Mouse (Mus musculus): ENCODE data around the gene Paxx.
A peak's percentile ranks its signal among the peaks of the same experiment; 100 is the strongest.
"Not testable (repeated sequence)": the region's sequence is repeated elsewhere in the genome, so short reads cannot be mapped to it uniquely, and the experiment has no call there.

Gene Paxx

DNA sequence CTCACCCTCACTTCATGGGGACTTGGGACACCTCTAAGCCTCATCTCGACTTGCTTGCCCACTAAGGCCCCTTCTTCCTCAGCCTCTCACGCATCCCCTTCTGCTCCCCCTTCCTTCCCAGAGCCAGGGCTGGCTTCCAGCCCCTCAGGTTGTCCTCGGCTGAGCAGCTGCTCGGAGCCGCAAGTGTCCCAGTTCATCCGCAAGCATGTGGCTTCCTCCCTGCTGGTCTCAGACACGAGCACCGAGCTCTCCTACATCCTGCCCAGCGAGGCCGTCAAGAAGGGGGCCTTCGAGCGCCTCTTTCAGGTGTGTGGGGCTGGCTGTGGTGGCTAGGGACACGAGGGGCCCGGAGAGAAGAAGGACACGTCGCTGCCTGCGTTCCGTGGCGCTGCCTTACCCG, 19.8 kb downstream of the Paxx start:
- DNase-seq, result no peak

DNA sequence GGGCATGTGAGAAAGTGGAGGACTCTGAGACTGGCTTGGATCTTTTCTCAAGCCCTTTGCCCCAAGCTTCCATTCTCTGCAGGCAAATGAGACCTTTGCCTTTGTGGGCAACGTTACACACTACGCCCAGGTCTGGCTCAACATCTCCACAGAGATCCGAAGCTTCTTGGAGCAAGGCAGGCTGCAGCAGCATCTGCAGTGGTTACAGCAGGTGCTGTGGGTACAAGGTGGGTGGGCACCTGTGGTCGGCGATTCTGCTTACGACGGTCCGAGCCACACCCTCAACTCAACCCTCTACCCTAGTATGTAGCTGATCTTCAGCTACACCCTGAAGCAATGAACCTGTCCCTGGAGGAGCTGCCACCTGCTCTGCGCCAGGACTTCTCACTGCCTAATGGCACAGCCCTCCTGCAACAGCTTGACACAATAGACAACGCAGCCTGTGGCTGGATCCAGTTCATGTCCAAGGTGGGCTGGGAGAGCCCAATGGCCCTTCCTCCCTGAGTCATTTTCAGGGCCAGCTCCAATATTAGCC, 24.5 kb downstream of the Paxx start:
- DNase-seq, result no peak

DNA sequence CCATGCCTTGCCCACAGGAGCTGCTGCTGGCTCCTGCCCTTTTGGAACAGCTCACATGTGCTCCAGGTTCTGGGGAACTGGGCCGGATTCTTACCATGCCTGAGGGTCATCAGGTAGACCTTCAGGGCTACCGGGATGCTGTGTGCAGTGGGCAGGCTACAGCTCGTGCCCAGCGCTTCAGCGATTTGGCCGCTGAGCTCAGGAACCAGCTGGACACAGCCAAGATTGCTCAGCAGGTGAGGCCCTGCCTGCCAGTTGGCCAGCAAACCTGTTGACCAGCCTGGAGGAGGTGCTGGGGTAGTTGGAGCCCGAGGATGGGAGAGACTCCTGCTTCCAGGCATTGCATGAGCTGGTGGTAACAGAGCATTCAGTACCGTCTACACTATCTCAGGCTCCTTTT, 26.6 kb downstream of the Paxx start:
- no peak for DNase-seq

DNA sequence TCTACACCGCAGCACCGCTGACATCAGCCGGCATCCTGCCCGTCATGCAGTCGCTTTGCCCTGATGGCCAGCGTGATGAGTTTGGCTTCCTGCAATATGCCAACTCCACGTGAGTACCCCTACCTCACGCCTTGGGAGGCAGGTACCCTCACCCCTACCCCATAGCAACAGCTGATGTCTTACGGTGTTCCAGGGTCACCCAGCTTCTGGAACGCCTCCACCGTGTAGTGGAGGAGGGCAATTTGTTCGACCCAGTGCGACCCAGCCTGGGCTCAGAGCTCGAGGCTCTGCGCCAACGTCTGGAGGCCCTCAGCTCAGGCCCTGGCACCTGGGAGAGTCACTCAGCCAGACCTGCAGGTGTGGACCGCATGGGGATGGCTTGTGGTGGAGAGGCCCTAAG, 27.8 kb downstream of the Paxx start:
- no peak for DNase-seq

DNA sequence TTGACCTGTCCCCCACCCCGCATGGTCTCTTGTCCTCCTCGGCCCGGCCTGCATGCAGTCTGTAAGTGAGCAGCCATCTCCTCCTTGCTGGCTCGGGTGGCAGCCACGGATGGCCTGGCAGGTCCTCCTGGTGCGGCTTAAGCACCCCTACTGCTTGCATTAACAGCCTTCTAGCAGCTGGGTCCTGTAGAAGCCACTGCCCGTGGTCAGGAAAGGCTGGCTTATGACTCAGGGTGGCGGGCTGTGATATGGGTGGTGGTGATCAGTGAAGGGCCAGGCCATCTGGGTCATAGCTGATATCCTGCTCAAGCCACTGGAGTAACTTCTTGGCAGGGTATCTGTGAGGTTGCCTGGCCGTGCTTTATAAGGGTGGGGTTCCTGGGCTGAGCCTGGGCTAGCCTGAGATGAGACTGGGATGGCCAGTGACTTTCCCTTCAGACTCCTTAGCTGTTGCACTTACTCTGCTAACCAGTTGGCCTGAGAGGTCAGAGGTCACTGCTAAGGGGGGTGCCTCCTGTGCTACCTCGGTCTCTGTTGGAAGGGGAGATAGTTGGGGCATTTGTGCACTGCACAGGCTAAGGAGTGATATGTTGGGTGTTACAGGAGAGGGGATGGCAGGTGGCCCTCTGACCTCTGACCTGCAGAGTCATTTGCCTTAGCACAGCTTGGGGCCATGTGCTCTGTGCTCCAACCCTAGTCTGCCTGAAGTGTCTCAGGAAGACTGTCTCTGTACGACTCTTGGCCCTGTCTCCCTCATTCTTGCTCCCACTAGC, 28.4 kb downstream of the Paxx start:
- no peak for DNase-seq

DNA sequence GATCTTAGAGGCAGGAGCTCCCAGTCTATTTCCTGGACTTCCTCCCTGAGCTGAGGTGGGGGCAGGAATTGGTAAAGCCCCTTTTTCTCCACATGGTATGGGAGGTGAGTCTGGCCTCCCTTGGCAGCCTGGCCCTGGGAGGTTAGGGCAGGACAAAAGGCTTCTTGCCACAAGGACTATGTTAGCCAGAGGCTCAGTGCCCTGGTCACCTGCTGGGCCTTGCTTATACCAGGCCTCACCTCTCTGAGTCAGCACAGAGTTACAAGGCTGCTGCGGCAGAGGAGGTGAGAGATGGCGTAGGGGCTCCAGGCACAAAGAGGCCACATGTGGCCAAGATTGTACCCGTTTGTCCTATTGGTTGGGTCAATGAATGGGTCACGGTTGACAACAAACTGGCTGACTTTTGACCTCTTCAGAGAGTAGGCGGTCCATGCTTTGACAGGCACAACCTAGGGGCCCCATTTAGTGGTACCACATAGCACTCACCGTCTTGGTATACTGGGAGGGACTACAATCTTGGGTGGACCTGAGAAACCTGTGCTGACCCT, 29.5 kb downstream of the Paxx start:
- DNase-seq, result no peak

DNA sequence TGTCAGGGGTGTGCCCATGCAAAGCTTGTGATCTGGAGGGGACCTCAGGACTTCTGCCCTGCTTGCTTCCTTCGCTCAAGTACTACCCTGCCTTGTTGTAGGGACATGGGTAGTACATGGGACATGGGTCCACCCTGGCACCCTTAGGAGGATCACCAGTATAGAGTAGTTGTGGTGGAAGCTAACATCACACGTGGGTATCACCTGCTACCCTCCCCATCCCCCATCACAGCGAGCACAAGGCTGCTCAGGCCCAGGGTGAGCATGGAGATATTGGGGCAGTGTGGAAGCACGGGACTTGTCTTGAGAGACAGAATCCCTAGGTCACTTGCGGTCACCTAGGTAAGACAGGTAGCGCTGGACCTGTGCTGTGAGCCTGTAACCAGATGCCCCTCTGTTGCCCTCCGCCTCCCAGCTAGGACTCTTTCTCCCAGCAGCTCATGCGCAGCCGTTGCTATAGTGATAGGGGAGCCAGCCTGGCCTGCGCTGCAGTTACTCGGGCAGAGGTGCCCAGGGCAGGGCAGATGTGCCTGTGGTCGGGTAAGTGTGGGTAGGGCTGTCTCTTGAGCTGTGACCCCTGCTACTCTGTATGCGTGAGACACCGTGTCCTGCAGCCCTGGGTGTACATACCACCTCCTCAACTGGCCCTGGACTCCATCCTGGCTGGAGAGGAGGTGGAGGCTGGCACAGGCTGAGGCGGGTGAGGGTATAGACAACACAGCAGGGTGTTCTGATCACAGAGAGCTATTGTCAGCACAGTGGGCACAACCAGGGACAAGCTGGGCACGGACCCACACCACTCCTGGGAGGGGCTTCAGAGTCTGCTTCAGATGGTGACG, 30.3 kb downstream of the Paxx start:
- no peak for DNase-seq

DNA sequence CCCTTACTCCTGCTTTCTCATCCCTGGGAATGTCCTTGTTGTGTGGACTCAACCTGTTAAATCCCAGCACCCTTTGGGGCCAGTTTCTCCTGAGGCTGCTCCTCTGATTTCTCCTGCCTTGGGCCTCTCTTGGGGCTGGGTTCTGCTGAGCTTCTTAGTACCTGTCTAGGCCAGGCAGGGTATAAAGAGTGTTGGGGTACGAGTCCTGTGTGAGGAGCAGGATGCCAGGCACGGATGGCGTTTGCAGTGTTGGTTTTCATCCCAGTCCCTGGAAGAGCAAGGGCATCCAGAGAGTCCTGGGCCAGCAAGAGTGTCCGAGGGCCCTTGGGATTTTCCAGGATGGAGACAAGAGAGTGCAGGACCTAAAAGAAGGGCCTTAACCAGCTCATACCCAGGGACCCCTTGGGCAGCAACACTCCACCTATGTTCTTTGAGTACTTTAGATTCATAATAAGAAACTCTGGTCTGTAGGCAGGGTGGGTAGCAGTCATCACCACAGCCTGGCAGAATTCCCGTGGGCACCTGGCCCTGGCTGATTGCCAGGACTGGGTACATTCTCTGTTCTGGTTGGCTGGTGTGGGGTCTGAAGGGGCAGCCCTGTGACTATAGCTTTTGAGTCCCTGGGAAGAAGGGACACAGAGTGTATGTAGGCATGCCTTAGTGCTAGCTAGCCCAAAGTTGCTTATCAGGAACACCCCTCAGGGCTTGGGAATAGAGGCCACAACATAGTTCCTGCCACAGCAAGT, 31.3 kb downstream of the Paxx start:
- no peak for DNase-seq

DNA sequence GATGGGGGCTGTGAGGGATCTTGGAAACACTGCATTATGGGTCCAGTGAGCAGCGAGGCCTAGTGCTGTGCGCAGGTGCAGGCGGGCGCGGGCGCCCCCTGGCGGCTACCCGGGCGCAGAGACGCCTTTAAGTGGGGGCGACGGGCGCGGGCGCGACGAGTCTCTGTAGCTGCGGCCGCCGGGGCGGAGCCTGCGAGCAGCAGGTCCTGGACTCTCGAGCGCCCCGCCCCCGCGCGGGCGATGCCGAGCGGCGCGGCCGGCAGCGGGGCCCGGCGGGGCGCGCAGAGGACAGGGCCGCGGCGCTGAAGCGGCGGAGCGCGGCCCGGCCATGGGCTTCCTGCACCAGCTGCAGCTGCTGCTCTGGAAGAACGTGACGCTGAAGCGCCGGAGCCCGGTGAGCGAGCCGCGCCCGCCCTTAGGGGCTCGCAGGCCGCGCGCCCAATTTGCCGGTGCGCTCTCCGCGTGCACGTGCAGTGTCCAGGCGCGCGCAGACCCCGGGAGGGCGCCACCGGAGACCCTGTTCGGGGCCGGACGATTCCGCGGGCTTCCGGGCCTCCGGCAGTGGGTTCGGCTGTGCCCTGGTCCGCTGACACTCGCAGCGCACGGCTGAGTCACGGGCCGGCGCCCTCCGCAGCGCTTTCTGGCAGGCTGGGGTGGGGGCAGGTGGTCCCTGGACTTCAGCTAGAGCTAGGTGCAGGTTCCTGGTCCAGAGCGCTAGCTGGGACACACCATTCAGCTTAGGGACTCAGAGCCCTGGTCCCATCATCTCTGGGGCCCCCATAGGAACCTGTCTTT, 32.3 kb downstream of the Paxx start, which contains the start of gene Abca2:
Gene Abca2 (plus strand): TSS at position 262 of the 795 bp plus-strand sequence.
- DNase-seq, result peak; percentile 93

DNA sequence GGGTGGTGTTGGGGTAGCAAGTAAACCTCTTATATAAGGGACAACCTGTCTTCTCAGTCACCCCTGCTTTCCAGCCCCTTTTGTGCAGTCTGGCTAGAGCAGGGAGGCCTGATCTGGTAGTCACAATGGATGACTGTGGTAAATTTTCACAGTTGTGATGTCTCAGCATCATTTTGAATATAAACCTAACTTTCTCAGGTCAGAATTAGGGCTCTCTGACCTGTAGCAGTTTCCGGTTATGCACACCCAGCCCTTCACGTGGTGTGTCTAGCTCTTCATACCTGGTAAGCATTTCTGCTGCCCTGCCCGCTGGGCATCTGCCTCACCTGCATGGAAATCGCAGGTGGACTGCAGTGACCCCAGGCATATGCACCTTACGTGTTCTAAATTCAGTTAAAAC, 33.6 kb downstream of the Paxx start:
- no peak for DNase-seq

DNA sequence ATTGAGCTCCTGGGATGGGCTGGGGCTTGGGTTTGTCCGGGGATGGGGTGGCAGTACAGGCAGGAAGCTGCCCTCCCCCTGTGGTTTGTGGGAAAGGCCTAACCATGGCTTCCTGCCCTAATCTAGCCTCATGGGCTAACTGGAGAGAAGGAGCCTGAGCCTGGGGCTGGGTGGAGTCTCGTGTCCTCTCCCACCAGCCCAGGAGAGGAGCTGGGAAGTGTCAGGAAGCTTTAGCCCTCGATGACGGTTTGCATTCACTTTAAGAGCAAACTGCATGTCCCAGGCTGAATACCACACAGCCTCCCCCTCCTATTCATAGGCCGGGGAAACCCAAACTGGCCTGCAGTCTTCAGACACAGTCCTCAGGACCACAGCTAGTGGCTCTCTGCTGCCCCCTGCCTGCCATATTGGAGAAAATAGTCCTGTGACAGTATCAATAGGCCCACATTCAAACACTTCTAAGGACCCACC, 34.1 kb downstream of the Paxx start:
- DNase-seq, result peak; percentile 78

DNA sequence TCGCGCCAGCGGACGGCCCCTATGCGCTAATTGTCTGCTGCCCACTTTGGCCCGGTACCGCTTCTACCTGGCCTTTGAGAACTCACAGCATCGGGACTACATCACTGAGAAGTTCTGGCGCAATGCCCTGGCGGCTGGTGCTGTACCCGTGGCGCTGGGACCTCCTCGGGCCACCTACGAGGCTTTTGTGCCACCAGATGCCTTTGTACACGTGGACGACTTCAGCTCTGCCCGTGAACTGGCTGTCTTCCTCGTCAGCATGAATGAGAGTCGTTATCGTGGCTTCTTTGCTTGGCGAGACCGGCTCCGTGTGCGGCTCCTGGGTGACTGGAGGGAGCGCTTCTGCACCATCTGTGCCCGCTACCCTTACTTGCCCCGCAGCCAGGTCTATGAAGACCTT, 35.4 kb downstream of the Paxx start:
- DNase-seq, result no peak

DNA sequence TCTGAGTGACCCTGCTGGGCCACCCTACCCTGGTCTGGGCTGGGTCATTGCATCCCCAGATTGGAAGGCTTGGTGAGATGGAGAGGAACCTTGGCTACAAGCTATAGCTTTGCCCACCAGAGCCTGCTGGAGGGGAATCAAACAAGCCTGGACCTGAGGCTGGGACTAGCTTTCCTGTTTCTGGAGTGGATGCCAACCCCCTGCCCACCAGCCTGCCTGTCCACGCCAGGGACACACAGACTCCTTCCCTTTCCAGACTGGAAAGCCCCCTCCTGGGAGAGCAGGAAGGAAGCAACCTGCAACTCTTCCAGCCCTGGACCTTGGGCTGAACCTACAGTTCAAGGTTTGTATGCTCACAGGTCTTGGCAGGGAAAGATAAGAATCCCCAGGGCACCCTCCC, 37.3 kb downstream of the Paxx start:
- DNase-seq, result no peak

DNA sequence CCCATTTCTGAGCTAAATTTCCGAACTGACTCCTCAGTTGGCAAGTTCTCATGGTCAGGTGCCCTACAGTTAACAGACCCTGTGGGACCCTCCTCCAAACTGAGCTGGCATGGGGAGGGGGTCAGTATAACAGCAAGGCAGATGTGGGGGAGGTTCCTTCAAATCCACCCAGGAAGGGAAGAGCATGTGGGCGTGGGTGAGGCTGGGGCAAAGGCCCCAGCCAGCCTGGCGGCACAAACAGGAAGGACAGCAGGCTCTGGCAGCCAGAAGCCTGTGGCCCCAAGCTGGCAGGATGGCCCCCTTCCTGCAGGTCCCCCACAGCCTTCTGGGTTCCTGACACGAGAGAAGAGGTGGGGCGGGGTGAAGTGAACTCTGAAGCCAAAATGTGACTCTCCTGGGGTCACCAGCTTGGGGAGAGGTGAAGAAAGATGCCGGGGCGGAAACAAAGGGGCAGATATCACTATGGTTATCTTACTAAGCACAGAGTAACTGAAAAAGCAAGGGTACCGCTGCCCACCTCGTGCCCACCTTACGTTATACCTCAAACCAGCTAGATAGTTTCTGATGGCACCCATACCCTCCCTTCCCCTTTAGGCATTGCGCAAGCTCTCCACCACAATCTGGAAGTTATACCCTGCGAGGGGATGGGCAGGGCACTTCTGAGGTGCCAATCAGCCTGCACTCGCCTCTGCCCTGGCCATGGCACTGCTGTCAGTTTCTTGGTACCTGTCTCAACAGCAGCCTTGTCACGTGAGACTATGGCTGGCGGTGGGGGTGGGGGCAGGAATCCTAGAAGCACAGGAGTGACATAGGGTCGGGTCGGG, 38.1 kb downstream of the Paxx start, which contains the start of gene Fut7:
Gene Fut7 (plus strand): TSS at position 681 of the 824 bp plus-strand sequence.
- DNase-seq, result no peak

DNA sequence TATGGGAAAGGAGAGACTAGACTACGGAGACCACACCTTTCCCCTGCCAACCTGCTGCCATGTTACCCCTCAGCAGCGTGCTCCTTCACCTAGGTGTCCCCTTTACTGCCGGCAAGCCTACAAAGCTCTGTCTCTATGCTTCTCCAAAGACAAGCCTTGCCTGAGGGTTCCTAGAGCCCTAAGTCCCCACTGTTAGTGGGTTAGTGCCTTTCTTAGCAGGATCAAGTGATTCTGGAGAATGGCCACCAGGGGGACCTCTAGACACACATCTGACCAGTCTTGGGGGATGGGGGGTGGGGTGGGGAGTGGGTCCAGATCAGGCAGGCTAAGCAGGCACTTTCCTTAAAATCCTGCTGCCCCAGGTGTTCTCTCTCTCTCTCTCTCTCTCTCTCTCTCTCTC, 39.0 kb downstream of the Paxx start:
- DNase-seq, result peak; percentile 59

DNA sequence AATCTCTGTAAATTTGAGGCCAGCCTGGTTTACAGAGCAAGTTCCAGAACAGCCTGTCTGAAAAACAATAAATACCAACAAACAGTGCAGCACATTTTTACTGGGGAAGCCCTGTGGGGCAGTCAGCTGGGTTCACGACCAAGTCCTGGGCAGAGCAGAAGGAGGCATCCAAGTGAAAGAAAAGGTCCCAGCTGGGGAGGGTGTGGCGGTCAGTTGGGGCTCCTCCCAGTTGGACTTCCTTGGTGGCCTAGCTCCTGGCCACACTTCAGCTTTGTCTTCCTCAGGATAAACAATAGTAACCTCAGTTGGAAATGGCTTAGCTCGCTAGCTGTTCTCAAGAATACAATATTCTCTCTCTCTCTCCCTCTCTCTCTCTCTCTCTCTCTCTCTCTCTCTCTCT, 43.5 kb downstream of the Paxx start:
- no peak for DNase-seq

DNA sequence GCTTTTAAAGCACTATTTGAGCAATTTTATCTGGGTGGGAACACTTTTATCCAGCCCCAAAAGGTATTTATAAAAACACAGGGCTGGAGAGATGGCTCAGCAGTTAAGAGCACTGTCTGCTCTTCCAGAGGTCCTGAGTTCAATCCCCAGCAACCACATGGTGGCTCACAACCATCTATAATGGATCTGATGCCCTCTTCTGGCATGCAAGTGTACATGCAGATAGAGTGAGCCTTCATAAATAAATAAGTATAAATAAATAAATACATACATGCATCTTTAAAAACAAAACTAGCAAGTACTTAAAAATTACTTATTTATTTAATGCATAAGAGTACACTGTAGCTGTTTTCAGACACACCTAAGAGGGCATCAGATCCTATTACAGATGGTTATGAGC, 47.5 kb downstream of the Paxx start:
- not testable (repeated sequence) for DNase-seq

DNA sequence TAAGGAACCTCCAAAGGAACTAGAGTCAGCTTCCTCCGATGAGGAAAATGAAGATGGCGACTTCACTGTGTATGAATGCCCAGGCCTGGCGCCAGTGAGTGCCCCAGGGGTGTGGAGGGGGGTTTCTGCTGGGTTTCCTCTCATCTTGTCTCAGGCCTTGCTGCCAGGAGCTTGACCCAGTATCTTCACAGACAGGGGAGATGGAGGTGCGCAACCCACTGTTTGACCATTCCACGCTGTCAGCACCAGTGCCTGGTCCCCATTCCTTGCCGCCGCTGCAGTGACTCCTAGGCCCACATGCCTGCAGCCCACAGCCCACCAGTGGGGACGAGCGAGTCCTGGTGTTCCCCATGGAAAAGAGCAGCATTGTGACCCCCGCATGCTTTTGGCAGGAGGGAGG, 52.0 kb downstream of the Paxx start:
- no peak for DNase-seq

Measured in lung, postnatal 14 days (tissue).